Mouse (Mus musculus) E14TG2a.4 (cell line): ENCODE measurements at regions not wholly inside any gene's neighbourhood (a gene's known extent, or its start where the extent isn't known, plus 50 kb on each side); places are given as distances from the start of the nearest gene placed in this dataset.

Experiments used
- CTCF ChIP-seq: conservative IDR thresholded peaks from 2 replicates; pipeline ENCODE4 v1.5.1; 2014; ENCODE audit warnings: low read length
- NANOG ChIP-seq: IDR thresholded peaks from 2 replicates; pipeline ENCODE4 v1.6.1; 2014; ENCODE audit warnings: borderline replicate concordance, low read length, mixed read lengths
- POU5F1 ChIP-seq: IDR thresholded peaks from 2 replicates; pipeline ENCODE4 v1.6.1; 2014; ENCODE audit warnings: low read length, borderline replicate concordance

- TF ChIP-seq CTCF: no peak
- TF ChIP-seq NANOG: no peak
- no peak for TF ChIP-seq POU5F1
Measured at GRCm38 (mm10) chr15:74343591-74343990, 292.6 kb downstream of the Mroh4 start.
